Mouse (Mus musculus) cortical plate, adult 2 months (tissue): ENCODE results near the gene Dync1i2.

Source experiments
- CTCF ChIP-seq: fragments of 200-500 bp; IDR thresholded peaks from 2 replicates; pipeline ENCODE4 v1.5.1; 2011; ENCODE audit warnings: mild to moderate bottlenecking, control low read depth, low read length; ENCODE audit not compliant: insufficient read depth; ENCODE audit errors: extremely low read depth
- POLR2A ChIP-seq: fragments of 200-500 bp; IDR thresholded peaks from 2 replicates; pipeline ENCODE4 v1.6.1; 2011; ENCODE audit warnings: mild to moderate bottlenecking, low read length, control low read depth; ENCODE audit not compliant: insufficient read depth; ENCODE audit errors: extremely low read depth

- no peak for TF ChIP-seq CTCF
- no peak for TF ChIP-seq POLR2A
Measured at GRCm38 (mm10) chr2:71256581-71256980, 45.1 kb downstream of the Dync1i2 start.
